Comparison of ENCODE assay signal across 7 mouse cellular contexts in the genomic region with DNA sequence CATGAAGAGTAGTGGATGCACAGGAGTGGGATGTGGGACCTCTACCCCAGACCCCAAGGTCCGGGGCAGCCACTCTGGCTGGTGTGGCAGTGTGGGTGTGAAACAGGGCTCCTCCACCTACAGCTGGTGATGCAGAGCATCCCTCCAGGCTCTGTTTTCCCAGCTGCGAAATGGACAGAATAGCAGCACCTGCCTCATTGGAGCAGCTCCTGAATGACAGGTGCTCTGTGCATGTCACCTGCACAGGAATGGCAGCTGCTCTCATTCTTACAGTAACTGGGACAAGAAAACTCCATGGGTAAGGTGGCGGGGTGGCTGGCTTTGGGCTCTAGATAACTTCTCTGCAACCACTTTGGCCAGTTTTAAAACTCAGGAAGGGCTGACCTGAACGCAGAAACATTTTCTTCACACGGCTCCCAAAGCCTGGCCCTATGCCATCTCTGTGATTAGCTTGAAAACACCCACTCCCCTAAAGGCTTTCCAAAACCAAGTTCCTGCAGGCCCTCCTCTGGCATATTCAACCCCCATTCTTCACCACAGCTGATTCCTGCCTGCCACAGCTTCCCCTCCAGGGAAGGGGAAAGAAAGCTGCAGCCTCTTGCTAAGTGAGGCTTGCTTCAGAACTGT. TPM values are rescaled to one million over a fixed set of nuclear protein-coding genes. Genes with fewer than 3 reads are reported as not detected.
DNase-seq lines count a peak whose midpoint lies in the region; ATAC-seq and TF ChIP-seq lines count a peak whose summit lies in the region.

No protein-coding gene starts in this region.

- 63% methylated on average over 5 of the region's 5 CpGs for WGBS in kidney, postnatal 0 days
- WGBS in kidney, adult 2 months = 54% methylated on average over 5 of the region's 5 CpGs
- WGBS in embryonic facial prominence, embryonic 14.5 days = 71% methylated on average over 5 of the region's 5 CpGs
- 74% methylated on average over 5 of the region's 5 CpGs for WGBS in hindbrain, embryonic 15.5 days
- WGBS in neural tube, embryonic 12.5 days = 86% methylated on average over 5 of the region's 5 CpGs

- no peak overlapping the region for H3K27ac ChIP-seq in kidney, postnatal 0 days
- no peak overlapping the region for H3K27ac ChIP-seq in kidney, adult 2 months (ENCODE audit: insufficient read depth, low read depth, low read length)
- no peak overlapping the region for H3K27ac ChIP-seq in embryonic facial prominence, embryonic 14.5 days (replicated peaks; ENCODE audit: low read depth, low read length)
- no peak overlapping the region for H3K27ac ChIP-seq in hindbrain, embryonic 15.5 days (replicated peaks)
- H3K27ac ChIP-seq in neural tube, embryonic 12.5 days = no peak overlapping the region

- H3K27me3 ChIP-seq in kidney, postnatal 0 days (ENCODE audit: insufficient read depth, low read length) = no peaks in the 10 kb centered on the region
- no peaks in the 10 kb centered on the region for H3K27me3 ChIP-seq in kidney, adult 2 months (replicated peaks; ENCODE audit: control insufficient read depth, insufficient read depth, low read length)
- H3K27me3 ChIP-seq in embryonic facial prominence, embryonic 14.5 days (replicated peaks; ENCODE audit: control insufficient read depth, insufficient read depth, low read length) = no peaks in the 10 kb centered on the region
- H3K27me3 ChIP-seq in hindbrain, embryonic 15.5 days = no peaks in the 10 kb centered on the region
- H3K27me3 ChIP-seq in neural tube, embryonic 12.5 days (replicated peaks) = no peaks in the 10 kb centered on the region

- peaks cover under 1% of the 10 kb centered on the region; the same call in 1 of the 2 replicates for H3K36me3 ChIP-seq in kidney, postnatal 0 days (ENCODE audit: insufficient read depth, low read length)
- H3K36me3 ChIP-seq in kidney, adult 2 months (ENCODE audit: control insufficient read depth, insufficient read depth, low read length) = no peaks in the 10 kb centered on the region
- H3K36me3 ChIP-seq in embryonic facial prominence, embryonic 14.5 days (ENCODE audit: control insufficient read depth, insufficient read depth, low read length) = peaks cover 11% of the 10 kb centered on the region
- H3K36me3 ChIP-seq in hindbrain, embryonic 15.5 days = peaks cover 5% of the 10 kb centered on the region
- peaks cover 14% of the 10 kb centered on the region for H3K36me3 ChIP-seq in neural tube, embryonic 12.5 days

- H3K4me3 ChIP-seq in kidney, postnatal 0 days (replicated peaks; ENCODE audit: low read depth, low read length) = no peak overlapping the region
- H3K4me3 ChIP-seq in kidney, adult 2 months (ENCODE audit: insufficient read depth, low read depth, low read length) = no peak overlapping the region
- H3K4me3 ChIP-seq in embryonic facial prominence, embryonic 14.5 days (ENCODE audit: low read depth, low read length) = no peak overlapping the region
- H3K4me3 ChIP-seq in hindbrain, embryonic 15.5 days = no peak overlapping the region
- no peak overlapping the region for H3K4me3 ChIP-seq in neural tube, embryonic 12.5 days

- H3K9me3 ChIP-seq in kidney, postnatal 0 days (replicated peaks; ENCODE audit: low read length) = no peaks in the 10 kb centered on the region
- H3K9me3 ChIP-seq in embryonic facial prominence, embryonic 14.5 days (ENCODE audit: control insufficient read depth, low read length) = no peaks in the 10 kb centered on the region
- no peaks in the 10 kb centered on the region for H3K9me3 ChIP-seq in hindbrain, embryonic 15.5 days
- H3K9me3 ChIP-seq in neural tube, embryonic 12.5 days = no peaks in the 10 kb centered on the region

- H3K4me2 ChIP-seq in kidney, postnatal 0 days (ENCODE audit: low read length) = peak overlapping the region; percentile 91; the same call in 1 of the 2 replicates
- H3K4me2 ChIP-seq in embryonic facial prominence, embryonic 14.5 days (ENCODE audit: low read depth, low read length) = peak overlapping the region; percentile 87
- peak overlapping the region; percentile 82 for H3K4me2 ChIP-seq in hindbrain, embryonic 15.5 days
- H3K4me2 ChIP-seq in neural tube, embryonic 12.5 days (replicated peaks) = peak overlapping the region; percentile 94

- TF ChIP-seq POLR2A in kidney, adult 2 months (IDR thresholded peaks at IDR 0.05; ENCODE audit: low read depth, low read length) = no peak

- H3K9ac ChIP-seq in kidney, postnatal 0 days (ENCODE audit: low read depth, low read length) = no peak overlapping the region
- H3K9ac ChIP-seq in embryonic facial prominence, embryonic 14.5 days (ENCODE audit: low read depth, low read length) = 0 out of 2 replicates have a peak overlapping the region, but pooled peaks have one; percentile 40
- no peak overlapping the region; the same call in 1 of the 2 replicates for H3K9ac ChIP-seq in hindbrain, embryonic 15.5 days
- H3K9ac ChIP-seq in neural tube, embryonic 12.5 days = no peak overlapping the region

- no peak for ATAC-seq in kidney, postnatal 0 days (replicated peaks; ENCODE audit: low FRiP score, low read depth)
- ATAC-seq in embryonic facial prominence, embryonic 14.5 days (ENCODE audit: low read depth) = no peak
- no peak for ATAC-seq in hindbrain, embryonic 15.5 days (ENCODE audit: low FRiP score, low read depth)
- no peak for ATAC-seq in neural tube, embryonic 12.5 days (ENCODE audit: low FRiP score, low read depth)

- no peak for DNase-seq in kidney, postnatal 0 days (ENCODE audit: low spot score)
- DNase-seq in kidney, adult 2 months = no peak
- DNase-seq in embryonic facial prominence, embryonic 14.5 days (ENCODE audit: low spot score) = no peak
- DNase-seq in T-cell, adult 2 months (ENCODE audit: low spot score) = no peak
- DNase-seq in gastrocnemius, adult 18-20 months (ENCODE audit: low spot score) = no peak

- H3K4me1 ChIP-seq in kidney, postnatal 0 days (replicated peaks; ENCODE audit: insufficient read depth, low read length) = peaks cover 29% of the 10 kb centered on the region
- peaks cover 9% of the 10 kb centered on the region for H3K4me1 ChIP-seq in kidney, adult 2 months (ENCODE audit: control insufficient read depth, insufficient read depth, low read length)
- peaks cover 30% of the 10 kb centered on the region for H3K4me1 ChIP-seq in embryonic facial prominence, embryonic 14.5 days (ENCODE audit: control insufficient read depth, insufficient read depth, low read length)
- peaks cover 58% of the 10 kb centered on the region for H3K4me1 ChIP-seq in hindbrain, embryonic 15.5 days (replicated peaks)
- H3K4me1 ChIP-seq in neural tube, embryonic 12.5 days = peaks cover 54% of the 10 kb centered on the region

- TF ChIP-seq CTCF in kidney, postnatal 0 days (IDR thresholded peaks at IDR 0.05; ENCODE audit: low read depth) = no peak
- no peak for TF ChIP-seq CTCF in kidney, adult 2 months (conservative IDR thresholded peaks at IDR 0.05; ENCODE audit: insufficient read depth, insufficient read length, low read depth, low read length)

RNA-seq across cellular contexts. Expression of a gene that starts 2.1 kb away (rescaled TPM):
- 22.3 and 23.5 TPM in 2 replicates for polyA plus RNA-seq in kidney, postnatal 0 days (2015; fragmentation: Nextera tagmentation; extraction: Ambion mirVana)
- 34.2 and 37.5 TPM in 2 replicates for polyA plus RNA-seq in kidney, adult 2 months (2012; rRNA removed)
- 20.7 and 23.3 TPM in 2 replicates for polyA plus RNA-seq in embryonic facial prominence, embryonic 14.5 days (2014; fragmentation: Nextera tagmentation; extraction: Ambion mirVana)
- polyA plus RNA-seq in hindbrain, embryonic 15.5 days (2015; fragmentation: Nextera tagmentation; extraction: Ambion mirVana) = 44.2 and 53.3 TPM in 2 replicates
- 41.4 and 42.3 TPM in 2 replicates for polyA plus RNA-seq in neural tube, embryonic 12.5 days (2016; fragmentation: Nextera tagmentation; extraction: Ambion mirVana)
- total RNA-seq in gastrocnemius, adult 18-20 months (2021) = 10 to 100 TPM; 44.9 to 46.7 TPM

RNA-seq across cellular contexts. Expression of a gene that starts 33.4 kb away (rescaled TPM):
- polyA plus RNA-seq in kidney, postnatal 0 days (2015; fragmentation: Nextera tagmentation; extraction: Ambion mirVana) = 3.6 and 3.8 TPM in 2 replicates
- 3.1 and 7.2 TPM in 2 replicates for polyA plus RNA-seq in kidney, adult 2 months (2012; rRNA removed)
- polyA plus RNA-seq in embryonic facial prominence, embryonic 14.5 days (2014; fragmentation: Nextera tagmentation; extraction: Ambion mirVana) = 6.0 TPM in 2 replicates
- 15.3 and 16.6 TPM in 2 replicates for polyA plus RNA-seq in hindbrain, embryonic 15.5 days (2015; fragmentation: Nextera tagmentation; extraction: Ambion mirVana)
- polyA plus RNA-seq in neural tube, embryonic 12.5 days (2016; fragmentation: Nextera tagmentation; extraction: Ambion mirVana) = 20.7 and 22.9 TPM in 2 replicates
- total RNA-seq in gastrocnemius, adult 18-20 months (2021) = 10 to 100 TPM; 10.3 to 12.7 TPM

RNA-seq across cellular contexts. Expression of a gene that starts 38.3 kb away (rescaled TPM):
- 15.1 and 15.2 TPM in 2 replicates for polyA plus RNA-seq in kidney, postnatal 0 days (2015; fragmentation: Nextera tagmentation; extraction: Ambion mirVana)
- polyA plus RNA-seq in kidney, adult 2 months (2012; rRNA removed) = 16.8 and 18.3 TPM in 2 replicates
- polyA plus RNA-seq in embryonic facial prominence, embryonic 14.5 days (2014; fragmentation: Nextera tagmentation; extraction: Ambion mirVana) = 10.6 and 10.9 TPM in 2 replicates
- 32.7 and 36.5 TPM in 2 replicates for polyA plus RNA-seq in hindbrain, embryonic 15.5 days (2015; fragmentation: Nextera tagmentation; extraction: Ambion mirVana)
- 24.9 and 25.4 TPM in 2 replicates for polyA plus RNA-seq in neural tube, embryonic 12.5 days (2016; fragmentation: Nextera tagmentation; extraction: Ambion mirVana)
- 10 to 100 TPM; 10.8 to 14.4 TPM for total RNA-seq in gastrocnemius, adult 18-20 months (2021)
